Mouse (Mus musculus): ENCODE results near the gene Selplg. TPM values are rescaled to one million over a fixed set of nuclear protein-coding genes. Genes with fewer than 3 reads are reported as not detected.
"Not testable (repeated sequence)": the region's sequence is repeated elsewhere in the genome, so short reads cannot be mapped to it uniquely, and the experiment has no call there.

The Selplg gene
- total RNA-seq, 2 experiments from 2014 or later = 30.2 to 32.9 TPM

DNA sequence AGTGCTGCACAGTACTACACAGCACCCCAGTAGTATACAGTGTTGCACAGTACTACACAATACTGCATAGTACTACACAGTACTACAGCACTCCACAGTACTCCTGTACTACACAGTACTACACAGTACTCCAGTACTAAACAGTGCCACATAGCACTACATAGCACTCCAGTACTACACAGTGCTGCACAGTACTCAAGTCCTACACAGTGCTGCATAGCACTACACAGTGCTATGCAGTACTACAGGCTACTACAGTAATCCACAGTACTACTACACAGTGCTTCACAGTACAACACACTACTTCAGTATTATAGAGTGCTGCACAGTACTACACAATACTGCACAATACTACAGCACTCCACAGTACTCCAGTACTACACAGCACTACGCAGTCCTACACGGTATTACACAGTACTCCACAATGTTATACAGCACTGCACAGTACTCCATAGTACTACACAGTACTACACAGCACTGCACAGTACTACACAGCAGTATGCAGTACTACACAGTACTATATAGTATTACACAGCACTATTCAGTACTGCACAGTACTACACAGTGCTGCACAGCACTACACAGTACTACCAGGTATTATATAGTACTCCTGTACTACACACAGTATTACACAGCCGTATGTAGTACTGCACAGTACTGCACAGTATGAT lies 52.2 kb downstream of the Selplg start:
- DNase-seq (ENCODE audit: low spot score in 2 of 2) = no peak
- intact Hi-C loops (cut with DNase I) = no loop called here

DNA sequence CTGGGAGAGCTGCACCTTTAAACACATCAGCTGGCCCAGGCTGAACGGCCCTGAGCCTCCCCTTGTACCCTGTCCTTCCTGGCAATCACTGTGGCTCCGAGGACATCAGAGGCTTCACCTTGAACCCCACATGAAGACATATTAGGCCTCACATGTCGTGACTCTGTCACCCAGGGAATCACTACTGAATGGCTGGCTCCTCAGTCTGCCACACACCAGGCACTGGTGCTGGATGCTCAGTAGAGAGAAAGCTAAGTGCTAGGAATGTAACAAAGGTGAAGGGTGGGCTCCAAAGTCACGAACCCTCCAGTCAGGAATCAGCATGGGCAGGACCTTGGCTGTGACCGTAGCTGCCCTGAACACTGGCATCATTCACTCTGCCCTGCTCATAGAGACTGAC lies 52.9 kb downstream of the Selplg start:
- no peak for DNase-seq (ENCODE audit: low spot score in 2 of 2)
- intact Hi-C loops (cut with DNase I) = no loop called here

DNA sequence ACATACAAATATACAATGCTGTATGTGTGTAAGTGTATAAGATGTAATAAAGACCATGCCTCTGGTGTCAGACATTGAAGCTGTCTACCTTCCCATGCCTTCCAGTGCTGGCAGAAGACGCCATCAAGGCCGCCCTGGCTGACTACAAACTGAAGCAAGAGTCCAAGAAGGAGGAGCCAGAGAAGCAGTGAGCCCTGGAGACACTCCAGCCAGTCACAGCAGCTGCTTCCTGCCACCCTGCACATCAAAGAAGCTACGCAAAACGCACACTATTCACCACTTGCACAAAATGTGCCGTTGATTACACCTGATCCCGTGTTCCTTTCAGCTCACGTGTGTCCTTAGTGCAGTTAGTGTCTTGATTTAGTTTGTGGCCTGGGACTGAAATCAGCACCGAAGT lies 54.7 kb downstream of the Selplg start:
- intact Hi-C loops (cut with DNase I); DNase-seq (ENCODE audit: low spot score in 2 of 2): not testable (repeated sequence)

DNA sequence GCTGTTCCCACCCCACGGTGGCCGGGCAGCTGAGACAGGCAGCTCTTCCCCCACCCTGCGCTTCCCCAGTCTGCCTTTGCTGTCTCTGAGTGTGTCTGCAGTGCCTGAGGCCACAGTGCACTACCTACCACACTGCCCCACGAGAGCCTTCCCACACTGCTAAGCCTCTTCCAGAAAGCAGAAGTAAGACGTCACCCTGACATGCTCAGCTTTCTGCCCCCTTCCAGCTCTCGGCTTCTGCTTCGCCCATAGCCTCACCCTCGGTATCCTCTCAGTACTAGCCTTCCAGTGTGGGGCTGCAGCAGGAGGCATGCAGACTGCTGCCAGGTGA lies 55.6 kb downstream of the Selplg start:
- intact Hi-C loops (cut with DNase I) = loop anchor here (1.0 kb wide), 1 partner anchor 65 kb away; no protein-coding TSS in a partner anchor

DNA sequence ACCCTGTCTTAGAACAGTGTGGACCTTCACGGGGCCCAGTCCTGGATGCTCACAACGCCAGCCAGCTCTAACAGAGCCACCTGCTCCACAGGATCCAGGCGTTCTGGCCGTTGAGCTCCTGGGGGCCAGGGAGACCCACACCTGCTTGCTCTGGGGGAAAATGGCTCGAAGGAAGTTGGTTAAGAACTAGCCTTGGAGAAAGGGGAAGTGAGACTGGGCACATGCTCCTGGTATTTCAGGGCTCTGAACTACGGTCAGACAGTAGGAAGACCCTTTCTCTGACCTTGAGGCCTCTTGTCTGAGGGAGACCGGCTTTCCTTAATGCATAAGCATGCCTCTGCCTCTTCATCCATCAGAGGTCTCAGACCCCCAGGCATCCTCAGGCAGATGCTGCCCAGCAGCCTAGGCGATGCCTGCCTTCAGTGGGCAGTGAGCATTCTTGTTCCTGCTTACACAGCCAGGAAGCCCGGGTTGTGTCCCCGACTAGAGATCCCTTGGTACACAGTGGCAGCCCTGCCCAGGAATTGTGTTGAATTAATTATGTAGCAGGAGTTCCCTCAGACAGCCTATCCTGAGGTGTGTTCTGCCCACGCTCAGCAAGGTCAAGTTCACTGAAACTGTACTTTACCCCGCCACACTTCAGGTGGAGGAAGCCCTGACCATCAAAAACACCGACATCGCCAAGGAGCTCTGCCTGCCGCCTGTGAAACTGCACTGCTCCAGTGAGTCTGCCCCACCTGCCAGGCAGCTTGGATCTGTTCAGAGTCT lies 56.1 kb downstream of the Selplg start:
- no peak for DNase-seq (ENCODE audit: low spot score in 2 of 2)
- intact Hi-C loops (cut with DNase I) = loop anchor here (1.0 kb wide), 1 partner anchor 66 kb away; no protein-coding TSS in a partner anchor

More for the DNA sequence above, 55.6 kb downstream of the Selplg start:
- DNase-seq (ENCODE audit: low spot score in 2 of 2) = peak in 1 of 2 experiments; percentile 27

DNA sequence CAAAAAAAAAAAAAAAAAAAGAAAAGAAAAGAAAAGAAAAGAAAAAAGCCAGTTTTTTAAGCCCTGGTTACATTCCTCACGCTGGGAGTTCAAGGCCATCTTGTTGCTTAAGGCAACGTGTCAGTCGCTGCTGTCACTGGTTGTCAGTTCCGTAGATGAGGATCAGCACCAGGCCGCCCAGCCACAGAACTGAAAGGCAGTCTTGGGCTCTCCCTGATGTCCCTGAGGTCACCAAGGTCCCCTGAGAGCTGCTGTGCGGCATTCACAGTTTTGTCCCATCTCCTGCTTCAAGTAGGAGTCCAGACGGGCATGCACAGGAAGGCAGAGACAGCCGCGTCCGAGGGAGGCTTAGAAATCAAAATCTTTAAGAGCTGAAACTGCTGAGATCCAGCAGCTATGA lies 56.9 kb downstream of the Selplg start:
- no peak for DNase-seq (ENCODE audit: low spot score in 2 of 2)
- intact Hi-C loops (cut with DNase I) = no loop called here

DNA sequence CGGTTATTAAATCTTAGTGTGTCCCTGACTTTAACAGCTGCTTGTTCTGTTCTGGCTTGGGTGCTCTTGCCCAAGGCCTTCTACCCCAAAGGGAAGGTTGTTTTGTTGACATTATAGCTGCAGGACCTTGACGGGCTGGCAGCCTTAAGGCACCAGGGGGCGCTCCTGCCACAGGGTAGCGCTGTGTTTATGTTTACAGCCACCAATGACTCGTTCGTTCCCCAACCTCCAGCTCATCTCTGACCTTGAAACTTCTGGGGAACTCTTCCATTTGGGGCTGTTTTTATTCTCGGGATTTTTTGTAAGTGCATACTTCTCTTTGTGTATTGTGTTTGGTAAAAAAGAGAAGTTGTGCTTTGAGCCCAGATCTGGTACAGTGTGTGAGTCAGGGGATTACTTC lies 58.8 kb downstream of the Selplg start:
- DNase-seq (ENCODE audit: low spot score in 2 of 2) = peak; percentile 86 to 88

DNA sequence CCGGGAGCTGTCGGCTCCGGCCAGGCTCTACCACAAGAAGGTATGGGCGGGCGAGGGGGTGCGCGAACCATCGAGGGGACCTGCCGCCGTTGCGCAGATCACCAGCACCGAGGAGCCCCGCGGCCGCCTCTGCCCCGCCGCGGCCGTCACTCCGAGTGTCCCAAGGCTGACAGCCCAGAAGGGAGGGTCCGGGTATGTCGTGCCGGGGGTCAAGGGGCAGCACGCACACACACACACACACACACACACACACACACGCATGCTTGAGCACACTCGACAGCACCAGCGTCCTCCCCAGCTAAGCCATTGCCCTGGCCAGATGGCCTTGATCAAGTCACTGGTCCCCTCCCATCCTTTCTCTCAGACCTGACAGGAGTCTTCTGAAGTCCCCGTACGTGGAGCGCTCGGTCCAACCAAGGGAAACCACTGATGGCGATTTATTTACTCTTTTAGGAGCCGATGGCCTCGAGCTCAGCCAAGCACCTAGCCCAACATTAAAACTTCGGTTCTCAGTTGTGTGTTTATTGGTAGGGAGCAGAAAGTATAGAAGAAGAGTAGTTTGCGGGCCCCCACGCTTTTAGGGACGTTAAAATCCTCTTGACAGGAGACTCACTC lies 59.4 kb downstream of the Selplg start:
- no peak for DNase-seq (ENCODE audit: low spot score in 2 of 2)
- intact Hi-C loops (cut with DNase I) = loop anchor here (1.0 to 5.0 kb wide), 4 partner anchors 42 to 609 kb away; partner anchors contain the start of genes Kctd10 and Ube3b

More for the DNA sequence above, 58.8 kb downstream of the Selplg start:
- intact Hi-C loops (cut with DNase I) = loop anchor here (1.0 to 5.0 kb wide), 4 partner anchors 42 to 609 kb away; partner anchors contain the start of genes Kctd10 and Ube3b

DNA sequence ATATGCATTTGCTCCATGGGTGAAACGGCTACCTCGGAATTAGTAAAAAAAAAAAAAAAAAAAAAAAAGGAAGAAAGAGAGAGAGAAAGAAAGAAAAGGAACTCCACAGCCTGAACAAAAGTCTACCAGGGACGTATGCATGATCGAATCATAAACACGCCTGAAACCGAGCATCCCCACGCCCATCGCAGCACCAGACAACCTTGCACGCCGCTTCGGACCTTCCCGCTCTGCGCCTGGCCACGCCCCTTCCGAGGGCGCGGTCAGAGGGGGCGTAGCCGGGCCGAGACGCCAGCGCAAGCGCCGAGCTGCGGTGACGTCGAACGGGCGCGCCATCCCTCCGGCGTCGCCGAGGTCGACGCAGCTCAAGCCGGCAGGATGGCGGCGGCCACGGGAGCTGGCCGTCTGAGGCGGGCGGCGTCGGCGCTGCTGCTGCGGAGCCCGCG lies 60.0 kb downstream of the Selplg start, which contains the start of the genes Sart3 and Iscu:
Gene Sart3 (minus strand): TSS at position 61 of the 446 bp plus-strand sequence.
Gene Iscu (plus strand): TSS at position 299 of the 446 bp plus-strand sequence.
- intact Hi-C loops (cut with DNase I) = loop anchor here (5.0 kb wide), 2 partner anchors 180 to 610 kb away; partner anchors contain the start of genes Kctd10 and Ube3b
- peak; percentile 95 for DNase-seq (ENCODE audit: low spot score in 2 of 2)

DNA sequence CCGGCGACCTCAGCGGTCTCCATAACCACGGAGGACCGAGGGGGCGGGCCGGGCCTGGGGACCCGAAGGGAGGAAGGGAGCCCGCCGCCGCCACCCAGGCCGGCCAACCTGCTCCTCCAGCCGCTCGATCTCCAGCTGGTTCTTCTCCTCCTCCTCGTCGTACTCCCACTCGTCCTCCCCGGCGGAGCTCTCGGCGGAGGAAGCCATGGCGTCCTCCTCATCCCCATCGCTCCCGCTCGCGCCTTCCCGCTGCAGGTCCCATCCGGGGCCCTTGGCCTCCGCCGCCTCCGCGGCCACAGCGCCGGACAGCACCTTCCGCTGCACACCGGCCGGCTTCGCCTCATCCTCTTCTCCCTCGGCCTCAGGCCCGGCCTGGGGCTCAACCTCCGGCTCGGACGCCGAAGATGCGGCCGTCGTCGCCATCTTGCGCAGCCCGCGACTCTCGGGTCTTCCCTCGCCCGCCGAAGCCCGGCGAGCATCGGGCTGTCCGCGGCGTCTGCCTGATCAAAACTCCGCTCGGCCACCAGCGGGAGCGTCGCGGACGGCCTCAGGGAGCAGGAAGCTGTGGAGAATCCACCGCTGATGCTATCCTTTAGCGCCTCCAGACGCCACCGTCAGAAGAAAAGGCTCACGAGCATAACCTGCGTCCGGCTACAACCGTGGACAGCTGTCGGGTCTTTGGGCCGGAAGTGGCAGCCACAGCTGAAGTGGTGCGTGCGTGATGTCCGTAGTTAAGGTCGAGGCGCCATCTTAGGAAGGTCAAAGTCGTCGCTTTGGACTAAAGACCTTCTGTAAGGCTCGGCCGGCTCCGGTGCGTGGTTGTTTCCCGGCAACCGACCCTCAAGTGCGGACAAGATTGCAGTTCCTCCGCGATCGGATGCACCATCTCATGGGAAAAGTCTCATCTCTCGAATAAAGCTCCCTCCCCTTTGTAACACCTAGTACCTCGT lies 61.0 kb downstream of the Selplg start:
- intact Hi-C loops (cut with DNase I) = loop anchor here (2.0 to 5.0 kb wide), 3 partner anchors 35 to 611 kb away; partner anchors contain the start of genes Kctd10 and Ube3b
- peak; percentile 91 to 93 for DNase-seq (ENCODE audit: low spot score in 2 of 2)

DNA sequence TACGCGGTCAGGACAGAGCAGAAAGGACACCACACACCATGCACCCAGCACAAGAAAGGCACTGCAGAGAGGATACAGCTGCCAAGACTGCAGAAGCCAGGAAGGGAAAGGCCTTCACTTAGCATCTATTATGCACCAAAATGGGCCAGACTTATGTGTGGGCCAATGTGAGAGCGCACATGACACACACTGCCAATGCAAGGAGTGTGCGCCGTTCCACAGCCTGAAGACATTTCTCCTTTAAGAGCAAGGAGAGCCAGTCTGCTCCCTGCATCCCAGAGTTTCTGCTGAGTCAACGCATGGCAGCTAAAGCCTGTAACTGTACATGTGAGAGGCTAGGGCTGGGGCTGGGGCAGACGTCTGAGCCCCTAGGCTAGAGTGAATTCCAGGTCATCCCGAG lies 63.6 kb downstream of the Selplg start:
- intact Hi-C loops (cut with DNase I) = no loop called here

More for the DNA sequence above, 63.6 kb downstream of the Selplg start:
- DNase-seq (ENCODE audit: low spot score in 2 of 2) = peak in 1 of 2 experiments; percentile 72

Other genes starting within 250 kb of the Selplg start
- gene Cmklr1, start 182.2 kb downstream of the Selplg start, total RNA-seq (2021) = 1 to 10 TPM; 3.8 to 4.5 TPM
- gene 1700069L16Rik, start 107.9 kb downstream of the Selplg start, total RNA-seq (2021) = not detected
- 10 to 100 TPM; 12.2 to 12.5 TPM for gene Ficd, start 96.8 kb downstream of the Selplg start, total RNA-seq (2021)
- gene Sart3, start 60.1 kb downstream of the Selplg start, total RNA-seq (2021) = 10 to 100 TPM; 36.6 to 37.1 TPM
- gene Iscu, start 59.9 kb downstream of the Selplg start, total RNA-seq (2021) = 100 to 1,000 TPM; 110 to 116 TPM
- gene Tmem119, start 32.1 kb downstream of the Selplg start, total RNA-seq (2021) = 10 to 100 TPM; 23.3 to 25.6 TPM
- gene Coro1c, start 76.1 kb upstream of the Selplg start, total RNA-seq (2021) = 10 to 100 TPM; 76.1 to 77.5 TPM
- 10 to 100 TPM; 19.3 to 19.8 TPM for gene Ssh1, start 161.2 kb upstream of the Selplg start, total RNA-seq (2021)
- not detected for gene Dao, start 171.1 kb upstream of the Selplg start, total RNA-seq (2021)
- 10 to 100 TPM; 35.9 to 38.0 TPM for gene Usp30, start 232.8 kb upstream of the Selplg start, total RNA-seq (2021)